Mouse (Mus musculus) limb, embryonic 11.5 days (tissue): ENCODE measurements around the gene Ranbp3. TPM values are rescaled to one million over a fixed set of nuclear protein-coding genes. Genes with fewer than 3 reads are reported as not detected.

Experiments used
- ATAC-seq: fragments of 200-750 bp; cut with Nextera tagmentation; 2 replicates; pipeline ENCODE4 v1.8.0; 2017; ENCODE audit warnings: low read depth; ENCODE audit not compliant: insufficient number of reproducible peaks, low FRiP score, low TSS enrichment
- DNase-seq: peaks from one replicate; pipeline ENCODE4 v3.0.0-alpha.2; 2015; ENCODE audit warnings: low spot score
- H3K27ac ChIP-seq: fragments of 300-500 bp; sonication (generic); replicated peaks from 2 replicates; pipeline ENCODE4 v1.5.1; 2014; ENCODE audit warnings: low read depth, mild to moderate bottlenecking, low read length
- H3K27me3 ChIP-seq: fragments of 300-500 bp; sonication (generic); 2 replicates; pipeline ENCODE4 v1.6.1; 2014; ENCODE audit warnings: mild to moderate bottlenecking, low read length, mixed read lengths; ENCODE audit not compliant: control insufficient read depth, insufficient read depth
- H3K36me3 ChIP-seq: fragments of 300-500 bp; sonication (generic); 2 replicates; pipeline ENCODE4 v1.6.1; 2014; ENCODE audit warnings: mild to moderate bottlenecking, low read length, moderate library complexity, mixed read lengths; ENCODE audit not compliant: control insufficient read depth, insufficient read depth
- H3K4me1 ChIP-seq: fragments of 300-500 bp; sonication (generic); 2 replicates; pipeline ENCODE4 v1.6.1; 2014; ENCODE audit warnings: low read length, mixed read lengths; ENCODE audit not compliant: control insufficient read depth, insufficient read depth
- H3K4me2 ChIP-seq: fragments of 300-500 bp; sonication (generic); 2 replicates; pipeline ENCODE4 v1.6.1; 2014; ENCODE audit warnings: low read depth, mild to moderate bottlenecking, moderate library complexity; ENCODE audit not compliant: severe bottlenecking
- H3K4me3 ChIP-seq: fragments of 300-500 bp; sonication (generic); 2 replicates; pipeline ENCODE4 v1.5.1; 2014; ENCODE audit warnings: low read depth, low read length
- H3K9ac ChIP-seq: fragments of 300-500 bp; sonication (generic); 2 replicates; pipeline ENCODE4 v1.6.1; 2014; ENCODE audit warnings: mild to moderate bottlenecking, low read length
- H3K9me3 ChIP-seq: fragments of 300-500 bp; sonication (generic); 2 replicates; pipeline ENCODE4 v1.6.1; 2016; ENCODE audit warnings: low read length; ENCODE audit not compliant: control insufficient read depth
- WGBS: fragments of 180-500 bp; shearing (Covaris S2); extraction: QIAGEN DNeasy Blood & Tissue Kit; methylation state at CpG from one replicate; pipeline ENCODE4 v1.1.7; 2014; 5-methylcytosine and 5-hydroxymethylcytosine counted together
- polyA plus RNA-seq: library from polyadenylated mRNA; unstranded; fragments of >200 nt; fragmentation: Nextera tagmentation; extraction: Ambion mirVana; gene quantifications from 2 replicates; pipeline ENCODE4 v1.2.1, GENCODE M21; 2014

The Ranbp3 gene
- polyA plus RNA-seq, 1 experiment from 2014 or later = 118 TPM

DNA sequence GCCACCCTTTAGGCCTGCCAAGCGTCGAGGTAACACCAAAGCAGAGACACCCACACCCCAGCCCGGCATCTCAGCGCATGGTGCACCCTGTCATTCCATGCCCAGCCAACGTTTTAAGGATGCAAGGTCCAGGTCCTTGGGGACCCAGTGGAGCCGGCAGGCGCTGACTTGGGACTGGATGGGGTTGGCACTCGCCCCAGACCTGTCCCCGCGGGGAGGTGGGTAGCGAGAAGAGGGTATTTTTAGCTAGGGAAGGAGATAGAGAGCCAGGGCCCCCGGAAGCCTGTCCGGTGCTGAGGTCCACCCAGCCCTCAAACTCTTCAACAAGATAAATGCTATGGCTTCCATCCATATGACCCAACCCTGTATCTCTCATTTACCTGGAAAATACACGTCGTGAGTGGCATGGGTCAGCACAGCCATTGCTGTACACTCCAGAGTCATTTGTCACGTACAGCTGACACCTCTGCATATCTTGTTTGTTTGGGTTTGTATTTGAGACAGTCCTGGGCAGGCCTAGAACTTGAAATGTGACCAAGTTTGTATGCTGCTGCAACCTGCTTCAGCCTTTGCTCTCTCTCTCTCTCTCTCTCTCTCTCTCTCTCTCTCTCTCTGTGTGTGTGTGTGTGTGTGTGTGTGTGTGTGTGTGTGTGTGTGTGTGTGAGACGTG, 67.2 kb downstream of the Ranbp3 start:
- Histone ChIP-seq H3K9ac (no peak overlapping the region), H3K27me3 (no peaks in the 10 kb centered on the region), H3K36me3 (no peaks in the 10 kb centered on the region), H3K4me3 (no peak overlapping the region), H3K4me2 (no peak overlapping the region), H3K27ac (no peak overlapping the region), H3K4me1 (no peaks in the 10 kb centered on the region), H3K9me3 (no peaks in the 10 kb centered on the region)
- DNase-seq (no peak), ATAC-seq (no peak)
- 83% methylated on average over 17 of the region's 17 CpGs for WGBS

DNA sequence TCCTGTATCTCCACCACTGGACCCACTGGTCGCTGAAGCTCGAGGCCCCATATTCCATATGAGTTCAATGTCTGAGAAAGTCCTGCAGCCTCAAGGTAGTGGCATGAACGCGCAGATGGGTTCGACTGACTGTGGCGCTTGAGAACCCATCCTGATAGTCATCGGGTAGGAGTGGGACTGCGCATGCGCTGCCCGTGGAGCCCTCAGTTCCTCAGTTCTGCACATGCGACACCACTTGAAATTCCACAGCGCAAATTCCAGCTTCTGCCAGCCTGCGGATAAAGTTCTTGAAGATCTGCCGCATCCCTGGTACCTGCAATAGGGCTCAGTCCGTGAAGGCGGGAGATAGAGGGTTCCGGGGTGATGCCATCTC, 67.7 kb downstream of the Ranbp3 start:
- WGBS = 79% methylated on average over 17 of the region's 17 CpGs
- Histone ChIP-seq H3K4me2 (no peak overlapping the region), H3K9me3 (no peaks in the 10 kb centered on the region), H3K36me3 (no peaks in the 10 kb centered on the region), H3K4me3 (no peak overlapping the region), H3K9ac (no peak overlapping the region), H3K27me3 (no peaks in the 10 kb centered on the region), H3K4me1 (no peaks in the 10 kb centered on the region), H3K27ac (no peak overlapping the region)
- DNase-seq = no peak
- no peak for ATAC-seq

DNA sequence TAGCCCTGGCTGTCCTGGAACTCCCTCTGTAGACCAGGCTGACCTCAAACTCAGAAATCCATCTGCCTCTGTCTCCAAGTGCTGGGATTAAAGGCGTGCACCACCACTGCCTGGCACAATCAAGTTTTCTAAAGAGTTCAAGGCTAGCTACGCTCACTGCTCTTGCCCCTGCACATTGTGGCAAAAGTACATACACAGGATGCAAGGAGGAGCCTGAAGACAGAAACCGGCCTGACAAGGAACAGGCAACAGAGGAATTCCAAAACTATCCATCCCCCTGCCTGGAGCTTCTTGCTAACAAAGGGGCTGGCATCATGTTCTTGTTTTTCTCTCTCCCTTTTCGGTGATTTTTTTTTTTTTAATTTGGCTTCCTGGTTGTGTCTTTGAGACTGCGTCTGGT, 71.1 kb downstream of the Ranbp3 start:
- Histone ChIP-seq H3K36me3 (no peaks in the 10 kb centered on the region), H3K4me1 (no peaks in the 10 kb centered on the region), H3K27me3 (no peaks in the 10 kb centered on the region), H3K9ac (no peak overlapping the region), H3K9me3 (no peaks in the 10 kb centered on the region), H3K27ac (no peak overlapping the region), H3K4me2 (no peak overlapping the region), H3K4me3 (no peak overlapping the region)
- 60% methylated on average over 5 of the region's 5 CpGs for WGBS
- no peak for ATAC-seq
- DNase-seq = no peak

DNA sequence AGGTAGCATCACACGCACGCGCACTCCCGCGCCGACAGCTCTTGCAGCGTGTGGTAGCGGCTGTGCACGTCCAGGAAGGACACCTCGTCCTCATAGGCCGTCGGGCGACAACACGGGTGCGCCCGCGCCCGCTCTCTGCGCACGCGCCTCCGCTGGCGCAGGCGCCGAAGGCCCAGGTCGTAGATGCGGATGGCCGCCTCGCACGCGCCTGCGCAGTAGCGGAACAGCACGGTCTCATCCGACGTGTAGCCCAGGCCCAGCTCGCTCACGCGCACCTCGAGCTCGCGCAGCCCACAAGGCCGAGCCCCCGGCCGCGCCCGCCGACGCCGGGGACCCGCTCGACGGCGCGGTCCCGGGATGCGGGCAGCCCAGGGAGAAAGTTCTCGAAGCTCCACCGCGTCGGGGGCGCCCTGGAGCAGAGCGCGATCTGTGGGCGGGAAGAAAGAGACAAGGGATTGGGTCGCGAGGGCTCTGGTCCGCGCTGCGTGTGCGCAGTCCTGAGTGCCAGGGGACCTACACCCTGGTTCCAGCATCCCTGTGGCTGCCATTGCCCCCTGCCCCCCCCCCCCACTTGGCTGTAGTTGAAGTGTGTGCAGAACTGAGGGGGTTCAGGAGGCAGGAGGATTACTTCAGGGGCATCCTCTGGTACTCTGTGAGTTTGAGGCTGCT, 78.4 kb downstream of the Ranbp3 start:
- Histone ChIP-seq H3K4me3 (peak overlapping the region; percentile 15; the same call in 1 of the 2 replicates), H3K9me3 (peaks cover 3% of the 10 kb centered on the region; the same call in 1 of the 2 replicates), H3K27me3 (peaks cover 54% of the 10 kb centered on the region), H3K4me1 (peaks cover 13% of the 10 kb centered on the region; the same call in 1 of the 2 replicates), H3K4me2 (peak overlapping the region; percentile 17; the same call in 1 of the 2 replicates), H3K36me3 (no peaks in the 10 kb centered on the region), H3K9ac (peak overlapping the region; percentile 12; the same call in 1 of the 2 replicates), H3K27ac (no peak overlapping the region)
- 26% methylated on average over 71 of the region's 71 CpGs for WGBS
- ATAC-seq = peak; percentile 35; the same call in 1 of the 2 replicates
- DNase-seq = peak; percentile 63

DNA sequence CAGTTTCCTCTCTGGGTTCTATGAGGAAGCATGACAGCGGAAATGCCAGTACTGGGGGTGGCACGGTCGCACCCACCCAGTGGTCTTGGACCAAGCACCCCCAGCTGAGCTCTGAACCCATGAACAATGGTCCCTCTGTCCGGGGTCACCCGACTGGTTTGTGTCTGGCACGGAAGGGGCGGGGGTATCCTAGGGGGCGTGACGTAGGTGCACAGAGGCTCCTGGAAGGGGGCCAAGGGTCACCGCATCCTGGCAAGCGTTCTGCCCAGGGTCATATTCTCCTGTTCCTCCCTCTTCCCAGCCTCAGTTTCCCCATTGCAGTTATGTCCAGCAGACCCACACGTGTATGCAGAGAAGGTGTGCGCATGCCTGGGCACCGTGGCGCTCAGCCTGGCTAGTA, 80.4 kb downstream of the Ranbp3 start:
- Histone ChIP-seq H3K4me3 (no peak overlapping the region), H3K4me1 (peaks cover 18% of the 10 kb centered on the region; the same call in 1 of the 2 replicates), H3K9me3 (peaks cover 3% of the 10 kb centered on the region; the same call in 1 of the 2 replicates), H3K9ac (no peak overlapping the region), H3K36me3 (no peaks in the 10 kb centered on the region), H3K27me3 (peaks cover 60% of the 10 kb centered on the region), H3K4me2 (no peak overlapping the region), H3K27ac (no peak overlapping the region)
- ATAC-seq = no peak
- DNase-seq = no peak
- WGBS = 29% methylated on average over 15 of the region's 15 CpGs

DNA sequence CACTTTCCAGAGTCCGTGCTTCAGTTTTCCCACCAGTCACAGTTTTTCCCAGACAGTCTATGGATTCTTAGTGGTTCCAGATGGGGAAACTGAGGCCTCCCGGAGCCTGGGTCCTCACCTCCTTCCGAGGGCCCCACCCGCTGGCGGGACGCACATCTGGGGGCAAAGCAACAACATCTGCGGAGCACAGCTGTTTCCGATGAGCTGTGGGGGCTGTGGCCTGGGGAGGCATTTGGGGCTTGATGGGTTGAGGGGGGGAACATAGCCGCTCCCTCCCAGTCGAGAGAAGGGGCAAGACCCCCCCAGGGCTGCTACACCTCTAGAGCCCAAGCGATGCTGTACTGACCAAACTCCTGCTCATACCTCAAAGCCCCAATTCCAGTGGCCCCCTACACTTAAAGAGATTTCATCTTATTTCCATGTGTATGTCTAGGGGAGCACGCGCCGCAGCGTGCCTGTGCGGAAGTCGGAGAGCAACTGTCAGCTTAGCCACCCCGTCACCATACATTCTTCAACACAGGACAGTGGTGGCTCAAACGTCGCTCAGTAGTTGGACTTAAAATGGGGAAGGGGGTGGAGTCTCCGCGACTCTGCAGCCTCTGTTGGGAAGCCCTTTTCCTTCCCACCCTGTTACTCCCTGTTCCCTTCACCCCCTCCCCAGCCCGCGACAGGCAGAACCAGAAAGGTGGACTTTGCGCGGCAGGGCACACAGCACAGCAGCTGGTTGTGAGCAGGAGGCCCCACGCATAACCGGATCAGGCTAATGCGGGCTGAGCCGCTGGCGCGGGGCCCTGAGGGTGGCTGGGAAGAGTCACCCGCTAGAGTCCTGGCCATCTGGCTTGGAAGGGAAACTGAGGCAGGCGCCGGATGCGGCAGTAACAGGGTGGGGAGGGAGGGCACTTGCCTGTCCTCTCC, 81.4 kb downstream of the Ranbp3 start:
- H3K27me3 ChIP-seq = peaks cover 60% of the 10 kb centered on the region
- H3K4me3 ChIP-seq = 0 out of 2 replicates have a peak overlapping the region, but pooled peaks have one; percentile 8
- peaks cover 3% of the 10 kb centered on the region; the same call in 1 of the 2 replicates for H3K9me3 ChIP-seq
- 0 out of 2 replicates have a peak overlapping the region, but pooled peaks have one; percentile 4 for H3K4me2 ChIP-seq
- ATAC-seq = no peak
- H3K4me1 ChIP-seq = peaks cover 25% of the 10 kb centered on the region; the same call in 1 of the 2 replicates
- DNase-seq = no peak
- H3K27ac ChIP-seq = no peak overlapping the region
- no peaks in the 10 kb centered on the region for H3K36me3 ChIP-seq
- WGBS = 14% methylated on average over 36 of the region's 36 CpGs
- no peak overlapping the region; the same call in 1 of the 2 replicates for H3K9ac ChIP-seq

DNA sequence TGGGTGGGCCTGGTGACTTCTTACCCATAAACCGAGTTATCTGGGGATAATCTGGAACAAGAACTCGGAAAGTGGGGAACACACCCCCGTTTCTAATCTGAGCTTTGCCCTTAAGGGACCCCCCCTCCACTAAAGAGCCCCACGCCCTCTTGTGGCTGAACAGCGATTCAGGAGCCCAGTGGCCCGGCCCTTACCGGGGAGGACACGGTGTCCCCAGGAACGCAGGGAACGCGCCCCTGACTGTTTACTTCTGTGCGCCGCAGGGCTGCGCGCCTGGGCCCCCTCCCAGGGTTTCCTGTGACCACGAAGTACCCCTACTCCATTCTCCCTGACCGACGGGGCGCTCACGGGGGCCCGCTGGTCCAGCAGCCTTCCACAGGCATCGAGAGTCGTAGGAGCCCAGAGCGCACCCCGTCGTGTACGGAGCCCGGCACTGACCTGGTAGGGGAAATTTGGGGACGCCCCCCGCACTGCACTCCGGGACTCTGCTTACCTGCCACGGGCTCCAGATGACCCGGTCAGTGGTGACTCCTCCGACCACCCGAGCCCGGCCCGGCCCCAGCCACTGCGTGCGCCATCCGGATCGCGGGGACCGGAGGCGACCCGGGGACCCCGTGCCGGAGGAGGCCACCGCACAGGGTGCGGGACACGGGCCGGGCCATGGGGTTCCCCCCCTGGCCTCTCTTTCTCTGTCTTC, 83.8 kb downstream of the Ranbp3 start:
- peaks cover 53% of the 10 kb centered on the region for H3K27me3 ChIP-seq
- no peak overlapping the region for H3K27ac ChIP-seq
- H3K9ac ChIP-seq = peak overlapping the region; percentile 58
- H3K4me2 ChIP-seq = peak overlapping the region; percentile 94
- peak overlapping the region; percentile 50 for H3K4me3 ChIP-seq
- DNase-seq (peak; percentile 56), ATAC-seq (peak; percentile 14; the same call in 1 of the 2 replicates)
- no peaks in the 10 kb centered on the region for H3K36me3 ChIP-seq
- no peaks in the 10 kb centered on the region for H3K9me3 ChIP-seq
- H3K4me1 ChIP-seq = peaks cover 32% of the 10 kb centered on the region; the same call in 1 of the 2 replicates
- 2% methylated on average over 51 of the region's 51 CpGs for WGBS
